Mouse (Mus musculus): Measurements from ENCODE around the gene Nfe2. TPM values are rescaled to one million over a fixed set of nuclear protein-coding genes. Genes with fewer than 3 reads are reported as not detected.

Nfe2 gene
- total RNA-seq (2023), result 1.2 TPM

DNA sequence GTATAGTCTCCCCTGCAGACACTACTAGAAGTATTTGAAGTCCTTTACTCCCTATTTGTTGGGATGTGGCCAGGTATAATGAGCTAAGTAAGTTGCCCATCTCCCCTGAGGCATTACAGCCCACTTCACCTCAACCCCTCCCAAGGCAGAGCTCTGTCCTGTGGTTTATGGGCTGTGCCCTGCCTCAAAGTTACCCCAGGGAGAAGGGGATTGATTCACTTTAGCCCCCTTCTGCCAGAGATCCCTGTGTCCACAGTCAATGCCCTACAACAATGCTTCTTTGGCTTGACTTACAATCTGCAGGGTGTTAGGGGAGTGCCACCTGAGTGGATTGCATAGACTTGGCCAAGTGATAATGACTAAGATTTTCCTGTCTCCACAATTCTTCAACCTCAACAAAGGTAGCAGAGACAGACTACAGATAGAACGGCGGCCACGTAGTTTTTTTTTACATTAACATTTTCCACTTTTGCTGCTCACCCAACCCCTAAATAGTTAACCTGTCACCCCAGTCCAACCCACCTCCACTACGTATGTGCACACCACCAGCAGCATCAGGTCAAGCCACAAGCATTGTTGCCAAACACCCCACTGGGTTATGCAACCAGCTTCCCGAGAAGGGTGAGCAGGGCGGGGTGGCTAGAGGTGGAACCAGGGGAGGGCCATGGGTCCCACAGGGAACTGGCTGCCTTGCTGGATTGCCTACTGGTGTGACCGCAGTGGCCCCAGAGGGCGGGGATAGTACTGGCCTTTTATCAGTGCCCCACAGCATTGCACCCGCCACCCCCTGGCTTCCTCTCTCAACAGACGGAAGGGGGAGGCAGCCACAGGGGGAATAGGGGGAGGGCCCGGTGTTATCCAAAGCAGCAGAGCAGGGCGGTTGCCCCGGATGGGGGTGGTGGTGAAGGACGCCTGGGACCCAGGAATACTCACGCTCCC, at the start of gene Nfe2:
TSS of gene Nfe2 (minus strand) at position 614 of the 939 bp plus-strand sequence.

GRCm38 (mm10) chr15:103272419-103273279, 14.4 kb upstream of the Nfe2 start, which contains the start of gene Copz1:
Gene Copz1, plus strand, starts transcription at chr15:103272714.

DNA sequence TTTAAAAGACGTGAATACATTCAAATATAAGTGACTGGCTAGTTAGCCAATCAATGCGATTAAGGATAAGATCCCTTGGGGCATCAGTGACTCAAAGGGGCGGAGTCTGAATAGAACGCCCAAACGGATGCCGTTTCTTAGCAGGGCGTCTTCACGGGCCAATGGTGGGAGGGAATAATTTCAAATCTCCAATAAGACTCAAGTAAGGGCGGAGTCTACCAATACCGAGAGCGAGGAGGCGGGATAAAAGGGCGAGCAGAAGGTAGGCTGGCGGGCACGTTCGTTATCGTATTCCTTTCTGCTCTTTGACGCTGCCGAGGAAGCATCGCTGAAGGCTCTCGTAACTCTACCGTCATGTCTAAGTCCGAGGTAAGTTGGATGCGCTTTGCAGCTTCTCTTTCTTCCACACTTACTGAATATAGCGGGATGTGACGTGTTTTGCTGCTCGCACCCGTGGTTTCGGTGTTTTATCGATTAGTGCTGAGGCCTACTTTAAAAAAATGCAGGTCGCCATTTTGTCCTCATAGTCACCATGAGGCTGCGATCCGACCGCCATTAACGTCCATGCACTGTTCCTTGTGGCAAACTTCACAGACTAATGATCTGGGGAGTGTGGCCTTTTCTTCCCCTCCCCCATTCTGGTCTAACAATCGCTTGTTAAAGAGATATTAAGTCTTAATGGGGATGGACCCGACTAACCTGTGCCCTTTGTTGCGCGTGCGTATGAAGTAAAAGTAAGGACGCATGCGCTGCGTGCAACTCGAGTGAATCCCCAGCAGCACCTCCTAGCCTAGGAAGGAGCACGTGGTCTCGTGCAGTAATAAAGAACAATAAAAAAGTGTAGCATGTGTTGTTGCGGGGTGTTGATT, 17.8 kb downstream of the Nfe2 start, which contains the start of gene Hnrnpa1:
TSS of gene Hnrnpa1 (plus strand) at position 273 of the 869 bp plus-strand sequence.

GRCm38 (mm10) chr15:103239685-103240159, 18.5 kb downstream of the Nfe2 start, which contains the start of gene Cbx5:
Gene Cbx5, minus strand, starts transcription at chr15:103239816.

Other genes with a start within 250 kb of the Nfe2 start
- gene Hoxc4, start 239.5 kb downstream of the Nfe2 start, total RNA-seq (2023), result not detected
- 10.8 TPM for gene Smug1, start 91.3 kb downstream of the Nfe2 start, total RNA-seq (2023)
- gene Cbx5, start 18.6 kb downstream of the Nfe2 start, total RNA-seq (2023), result 19.2 TPM
- gene Hnrnpa1, start 18.0 kb downstream of the Nfe2 start, total RNA-seq (2023), result 567 TPM
- 68.6 TPM for gene Copz1, start 14.3 kb upstream of the Nfe2 start, total RNA-seq (2023)
- not detected for gene Gpr84, start 52.2 kb upstream of the Nfe2 start, total RNA-seq (2023)
- gene Zfp385a, start 81.7 kb upstream of the Nfe2 start, total RNA-seq (2023), result 2.0 TPM
- gene Itga5, start 108.4 kb upstream of the Nfe2 start, total RNA-seq (2023), result 2.4 TPM
- gene Gtsf1, start 172.1 kb upstream of the Nfe2 start, total RNA-seq (2023), result not detected
- gene Gtsf2, start 190.1 kb upstream of the Nfe2 start, total RNA-seq (2023), result not detected
- 144 TPM for gene Nckap1l, start 195.4 kb upstream of the Nfe2 start, total RNA-seq (2023)
- 36.9 TPM for gene Pde1b, start 244.6 kb upstream of the Nfe2 start, total RNA-seq (2023)

Measured in CD4-positive naive resting alpha-beta T cell, adult 57 days (primary cell).